In genomic region chr3:28162346-28162745, GRCm38 (mm10) we compare ENCODE assay signal across 23 mouse cellular contexts.
"Had no signal": no experiment of that assay in that cellular context is flagged by ENCODE, and none has a peak within 500 bp of the region (broad histone marks: within the 10 kb centered on the region; RNA-seq: fewer than 3 reads in every experiment).

No protein-coding gene starts in this region.

- H3K4me3 ChIP-seq: heart, adult 2 months; heart, embryonic 12.5 days; hindbrain, embryonic 13.5 days; hindbrain, embryonic 15.5 days; kidney, embryonic 15.5 days; limb, embryonic 13.5 days; limb, embryonic 15.5 days had no signal

- H3K4me1 ChIP-seq: heart, embryonic 12.5 days; hindbrain, embryonic 13.5 days; hindbrain, embryonic 15.5 days; kidney, embryonic 15.5 days; limb, embryonic 13.5 days; limb, embryonic 15.5 days had no signal

- H3K9ac ChIP-seq: forebrain, postnatal 0 days; heart, embryonic 12.5 days; hindbrain, embryonic 13.5 days; hindbrain, embryonic 15.5 days; kidney, embryonic 15.5 days; limb, embryonic 13.5 days; limb, embryonic 15.5 days had no signal

- DNase-seq: forebrain, postnatal 0 days; gastrocnemius, postnatal 14 days; gastrocnemius, postnatal 36 days; heart, adult 2 months; heart, postnatal 10 days; heart, postnatal 36 days; kidney, adult 11 months; kidney, adult 2 months; kidney, adult 9 months; kidney, postnatal 14 days; kidney, postnatal 36 days; layer of hippocampus, adult 9-11 months; layer of hippocampus, postnatal 36 days; left cerebral cortex, postnatal 4 days had no signal

- H3K4me2 ChIP-seq: heart, embryonic 12.5 days; hindbrain, embryonic 13.5 days; hindbrain, embryonic 15.5 days; kidney, embryonic 15.5 days; limb, embryonic 13.5 days; limb, embryonic 15.5 days had no signal

- H3K27me3 ChIP-seq: hindbrain, embryonic 13.5 days; hindbrain, embryonic 15.5 days; kidney, embryonic 15.5 days; limb, embryonic 13.5 days; limb, embryonic 15.5 days had no signal

- H3K9me3 ChIP-seq: heart, embryonic 12.5 days; hindbrain, embryonic 13.5 days; hindbrain, embryonic 15.5 days; kidney, embryonic 15.5 days; limb, embryonic 13.5 days; limb, embryonic 15.5 days had no signal

- H3K36me3 ChIP-seq: heart, embryonic 12.5 days; hindbrain, embryonic 13.5 days; hindbrain, embryonic 15.5 days; kidney, embryonic 15.5 days; limb, embryonic 13.5 days; limb, embryonic 15.5 days had no signal

- ATAC-seq: forebrain, postnatal 0 days; hindbrain, postnatal 0 days; intestine, embryonic 16.5 days had no signal

- H3K27ac ChIP-seq: heart, adult 2 months; hindbrain, embryonic 13.5 days; hindbrain, embryonic 15.5 days; hindbrain, postnatal 0 days; kidney, embryonic 15.5 days; kidney, postnatal 0 days; limb, embryonic 13.5 days; limb, embryonic 15.5 days had no signal
